Mouse (Mus musculus): ENCODE data around the gene Fbln1. TPM values are rescaled to one million over a fixed set of nuclear protein-coding genes. Genes with fewer than 3 reads are reported as not detected.
A peak's percentile ranks its signal among the peaks of the same experiment; 100 is the strongest.

Gene Fbln1
- polyA plus RNA-seq, 1 experiment from 2014 or later: 71.0 TPM

- H3K4me1 ChIP-seq (replicated peaks): no peaks in the 10 kb centered on the region
- peaks cover 24% of the 10 kb centered on the region; the same call in 1 of the 2 replicates for H3K36me3 ChIP-seq
- no peak overlapping the region for H3K4me3 ChIP-seq
- ATAC-seq (ENCODE audit: low read depth): no peak
- H3K27ac ChIP-seq (replicated peaks): no peak overlapping the region
- H3K9ac ChIP-seq: no peak overlapping the region
- H3K27me3 ChIP-seq: no peaks in the 10 kb centered on the region
- H3K4me2 ChIP-seq: no peak overlapping the region
- no peaks in the 10 kb centered on the region for H3K9me3 ChIP-seq
- 87% methylated on average over 5 of the region's 5 CpGs for WGBS
Observed at GRCm38 (mm10) chr15:85245241-85246010, 39.7 kb downstream of the Fbln1 start.

- Histone ChIP-seq H3K9me3 (no peaks in the 10 kb centered on the region), H3K27ac (replicated peaks) (no peak overlapping the region), H3K4me2 (no peak overlapping the region), H3K36me3 (peaks cover 19% of the 10 kb centered on the region; the same call in 1 of the 2 replicates), H3K4me1 (replicated peaks) (no peaks in the 10 kb centered on the region), H3K27me3 (no peaks in the 10 kb centered on the region), H3K4me3 (no peak overlapping the region), H3K9ac (no peak overlapping the region)
- no peak for ATAC-seq (ENCODE audit: low read depth)
- 88% methylated on average over 5 of the region's 5 CpGs for WGBS
Observed at GRCm38 (mm10) chr15:85246016-85246415, 40.3 kb downstream of the Fbln1 start.

GRCm38 (mm10) chr15:85246936-85247335 is 41.2 kb downstream of the Fbln1 start:
- H3K36me3 ChIP-seq: 0 out of 2 replicates have a peak, but pooled peaks cover 13% of the 10 kb centered on the region
- H3K9ac ChIP-seq: no peak overlapping the region
- H3K4me3 ChIP-seq: no peak overlapping the region
- no peak overlapping the region for H3K4me2 ChIP-seq
- H3K4me1 ChIP-seq (replicated peaks): no peaks in the 10 kb centered on the region
- WGBS: 58% methylated on average over 6 of the region's 6 CpGs
- ATAC-seq (ENCODE audit: low read depth): no peak
- H3K9me3 ChIP-seq: no peaks in the 10 kb centered on the region
- H3K27ac ChIP-seq (replicated peaks): no peak overlapping the region
- H3K27me3 ChIP-seq: no peaks in the 10 kb centered on the region

- Histone ChIP-seq H3K27me3 (no peaks in the 10 kb centered on the region), H3K36me3 (0 out of 2 replicates have a peak, but pooled peaks cover 8% of the 10 kb centered on the region), H3K27ac (replicated peaks) (no peak overlapping the region), H3K9ac (no peak overlapping the region), H3K4me3 (no peak overlapping the region), H3K9me3 (no peaks in the 10 kb centered on the region), H3K4me2 (no peak overlapping the region), H3K4me1 (replicated peaks) (no peaks in the 10 kb centered on the region)
- WGBS: 82% methylated on average over 5 of the region's 5 CpGs
- ATAC-seq (ENCODE audit: low read depth): no peak
Observed at GRCm38 (mm10) chr15:85248311-85248710, 42.6 kb downstream of the Fbln1 start.

GRCm38 (mm10) chr15:85249252-85249651 is 43.5 kb downstream of the Fbln1 start:
- no peak for ATAC-seq (ENCODE audit: low read depth)
- Histone ChIP-seq H3K9ac (no peak overlapping the region), H3K9me3 (no peaks in the 10 kb centered on the region), H3K4me1 (replicated peaks) (no peaks in the 10 kb centered on the region), H3K36me3 (0 out of 2 replicates have a peak, but pooled peaks cover 6% of the 10 kb centered on the region), H3K27me3 (no peaks in the 10 kb centered on the region), H3K4me2 (no peak overlapping the region), H3K27ac (replicated peaks) (no peak overlapping the region), H3K4me3 (no peak overlapping the region)
- WGBS: 60% methylated on average over 5 of the region's 5 CpGs

- Histone ChIP-seq H3K4me3 (no peak overlapping the region), H3K36me3 (no peaks in the 10 kb centered on the region), H3K4me2 (no peak overlapping the region), H3K4me1 (replicated peaks) (no peaks in the 10 kb centered on the region), H3K27me3 (no peaks in the 10 kb centered on the region), H3K9ac (no peak overlapping the region), H3K9me3 (no peaks in the 10 kb centered on the region), H3K27ac (replicated peaks) (no peak overlapping the region)
- no peak for ATAC-seq (ENCODE audit: low read depth)
- 94% methylated on average over 2 of the region's 2 CpGs for WGBS
Observed at GRCm38 (mm10) chr15:85250436-85250835, 44.7 kb downstream of the Fbln1 start.

GRCm38 (mm10) chr15:85252476-85252875 is 46.7 kb downstream of the Fbln1 start:
- no peaks in the 10 kb centered on the region for H3K4me1 ChIP-seq (replicated peaks)
- 94% methylated on average over 6 of the region's 6 CpGs for WGBS
- no peak overlapping the region for H3K4me3 ChIP-seq
- ATAC-seq (ENCODE audit: low read depth): no peak
- no peaks in the 10 kb centered on the region for H3K9me3 ChIP-seq
- no peak overlapping the region for H3K27ac ChIP-seq (replicated peaks)
- no peaks in the 10 kb centered on the region for H3K27me3 ChIP-seq
- H3K36me3 ChIP-seq: no peaks in the 10 kb centered on the region
- H3K4me2 ChIP-seq: no peak overlapping the region
- no peak overlapping the region for H3K9ac ChIP-seq

GRCm38 (mm10) chr15:85257775-85258429 is 52.2 kb downstream of the Fbln1 start:
- no peak overlapping the region for H3K27ac ChIP-seq (replicated peaks)
- ATAC-seq (ENCODE audit: low read depth): no peak
- H3K4me3 ChIP-seq: no peak overlapping the region
- H3K27me3 ChIP-seq: no peaks in the 10 kb centered on the region
- no peaks in the 10 kb centered on the region for H3K4me1 ChIP-seq (replicated peaks)
- peaks cover 11% of the 10 kb centered on the region; the same call in 1 of the 2 replicates for H3K9me3 ChIP-seq
- 75% methylated on average over 6 of the region's 6 CpGs for WGBS
- H3K9ac ChIP-seq: no peak overlapping the region
- 0 out of 2 replicates have a peak, but pooled peaks cover 5% of the 10 kb centered on the region for H3K36me3 ChIP-seq
- no peak overlapping the region for H3K4me2 ChIP-seq

GRCm38 (mm10) chr15:85262805-85263204 is 57.1 kb downstream of the Fbln1 start:
- Histone ChIP-seq H3K9ac (no peak overlapping the region), H3K27ac (replicated peaks) (no peak overlapping the region), H3K27me3 (no peaks in the 10 kb centered on the region), H3K4me3 (no peak overlapping the region), H3K9me3 (peaks cover 11% of the 10 kb centered on the region; the same call in 1 of the 2 replicates), H3K36me3 (0 out of 2 replicates have a peak, but pooled peaks cover 5% of the 10 kb centered on the region), H3K4me1 (replicated peaks) (0 out of 2 replicates have a peak, but pooled peaks cover 8% of the 10 kb centered on the region), H3K4me2 (no peak overlapping the region)
- WGBS: 91% methylated on average over 5 of the region's 5 CpGs
- no peak for ATAC-seq (ENCODE audit: low read depth)

- Histone ChIP-seq H3K4me1 (replicated peaks) (0 out of 2 replicates have a peak, but pooled peaks cover 10% of the 10 kb centered on the region), H3K27me3 (no peaks in the 10 kb centered on the region), H3K36me3 (no peaks in the 10 kb centered on the region), H3K9ac (no peak overlapping the region), H3K9me3 (no peaks in the 10 kb centered on the region), H3K27ac (replicated peaks) (no peak overlapping the region), H3K4me2 (no peak overlapping the region), H3K4me3 (no peak overlapping the region)
- peak; percentile 60; the same call in 1 of the 2 replicates for ATAC-seq (ENCODE audit: low read depth)
- 20% methylated on average over 14 of the region's 14 CpGs for WGBS
Observed at GRCm38 (mm10) chr15:85266729-85267434, 61.1 kb downstream of the Fbln1 start.

- no peak overlapping the region for H3K9ac ChIP-seq
Observed at GRCm38 (mm10) chr15:85267891-85268290, 62.1 kb downstream of the Fbln1 start.

GRCm38 (mm10) chr15:85272988-85273387 is 67.2 kb downstream of the Fbln1 start:
- WGBS: 32% methylated on average over 11 of the region's 11 CpGs
- Histone ChIP-seq H3K4me1 (replicated peaks) (peaks cover 26% of the 10 kb centered on the region), H3K4me2 (no peak overlapping the region), H3K27me3 (no peaks in the 10 kb centered on the region), H3K4me3 (no peak overlapping the region), H3K36me3 (no peaks in the 10 kb centered on the region), H3K9ac (no peak overlapping the region), H3K9me3 (no peaks in the 10 kb centered on the region), H3K27ac (replicated peaks) (no peak overlapping the region)
- ATAC-seq (ENCODE audit: low read depth): peak; percentile 53; the same call in 1 of the 2 replicates

More at GRCm38 (mm10) chr15:85267891-85268290, 62.1 kb downstream of the Fbln1 start:
- 87% methylated on average over 19 of the region's 19 CpGs for WGBS
- peaks cover 15% of the 10 kb centered on the region for H3K4me1 ChIP-seq (replicated peaks)
- H3K9me3 ChIP-seq: no peaks in the 10 kb centered on the region
- H3K4me2 ChIP-seq: no peak overlapping the region
- ATAC-seq (ENCODE audit: low read depth): no peak
- H3K27ac ChIP-seq (replicated peaks): no peak overlapping the region
- no peak overlapping the region for H3K4me3 ChIP-seq
- no peaks in the 10 kb centered on the region for H3K36me3 ChIP-seq
- H3K27me3 ChIP-seq: no peaks in the 10 kb centered on the region

Measured in neural tube, embryonic 13.5 days (tissue).